Comparison of ENCODE assay signal across 8 mouse cellular contexts in the genomic region with DNA sequence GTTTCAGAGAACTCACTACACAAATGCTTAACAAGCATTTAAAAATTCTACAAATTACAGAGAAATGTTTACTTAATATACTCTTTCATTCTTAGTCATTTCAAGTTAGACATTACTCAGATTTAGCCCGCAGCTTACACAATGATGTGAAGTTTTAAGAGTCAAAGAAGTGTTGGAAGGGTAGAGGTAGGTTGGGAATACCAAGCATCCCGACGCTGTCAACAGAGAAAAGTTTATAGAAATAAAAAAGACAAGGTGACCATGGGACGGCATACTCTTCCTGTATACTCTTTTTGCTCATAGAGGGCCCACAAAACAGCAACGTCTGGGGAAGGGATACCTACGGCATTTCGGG. TPM values are rescaled to one million over a fixed set of nuclear protein-coding genes. Genes with fewer than 3 reads are reported as not detected.
DNase-seq lines count a peak whose midpoint lies in the region; ATAC-seq and TF ChIP-seq lines count a peak whose summit lies in the region.

No protein-coding gene starts in this region.

- TF ChIP-seq EP300 in liver, embryonic 14.5 days (IDR thresholded peaks at IDR 0.05; ENCODE audit: low read depth): no peak

- intact Hi-C loops in gastrocnemius, adult 2 months (cut with DNase I): no loop called here

- no peaks in the 10 kb centered on the region for H3K9me3 ChIP-seq in liver, embryonic 14.5 days (ENCODE audit: control insufficient read depth, low read length)

- DNase-seq in gastrocnemius, adult 2 months: no peak
- DNase-seq in gastrocnemius, adult 8-10 months (ENCODE audit: low spot score in 2 of 2): no peak
- no peak for DNase-seq in thymus, adult 2 months
- DNase-seq in thymus, postnatal 14 days: no peak
- DNase-seq in liver, embryonic 14.5 days (ENCODE audit: low read depth in 3 of 3, low spot score in 3 of 3): no peak
- no peak for DNase-seq in cerebellum, adult 11 months
- no peak for DNase-seq in adrenal gland, adult 18-20 months (ENCODE audit: low spot score in 2 of 2)
- no peak for DNase-seq in spleen, postnatal 4 days (ENCODE audit: low spot score in 2 of 2)

- TF ChIP-seq POLR2A in thymus, adult 2 months (IDR thresholded peaks at IDR 0.05; ENCODE audit: control insufficient read depth, extremely low read depth, insufficient read depth, low read length, poor library complexity): no peak

- H3K4me2 ChIP-seq in liver, embryonic 14.5 days (ENCODE audit: low read depth): peak overlapping the region; percentile 87

- TF ChIP-seq CTCF in gastrocnemius, adult 2 months (IDR thresholded peaks at IDR 0.05): no peak
- TF ChIP-seq CTCF in thymus, adult 2 months (IDR thresholded peaks at IDR 0.05; ENCODE audit: borderline replicate concordance, control insufficient read depth, extremely low read depth, insufficient read depth, low read length, poor library complexity): no peak
- no peak for TF ChIP-seq CTCF in liver, embryonic 14.5 days (IDR thresholded peaks at IDR 0.05; ENCODE audit: low read depth)

- no peaks in the 10 kb centered on the region for H3K4me1 ChIP-seq in thymus, adult 2 months (replicated peaks; ENCODE audit: control insufficient read depth, insufficient read depth, low read length)
- 0 out of 4 replicates have a peak, but pooled peaks cover 0 to 4% of the 10 kb centered on the region in 2 experiments for H3K4me1 ChIP-seq in liver, embryonic 14.5 days (replicated peaks; ENCODE audit: control insufficient read depth in 2 of 2, insufficient read depth in 2 of 2, low read length in 1 of 2)

- ATAC-seq in liver, embryonic 14.5 days (ENCODE audit: insufficient read depth): no peak; the same call in 1 of the 2 replicates

- H3K9ac ChIP-seq in liver, embryonic 14.5 days (replicated peaks): peak overlapping the region; percentile 71

- WGBS in thymus, adult 2 months: under 1% methylated on average over 7 of the region's 7 CpGs
- 1% methylated on average over 7 of the region's 7 CpGs for WGBS in liver, embryonic 14.5 days (ENCODE audit: insufficient replicate concordance)

- H3K36me3 ChIP-seq in thymus, adult 2 months (ENCODE audit: control insufficient read depth, insufficient read depth, low read length): no peaks in the 10 kb centered on the region
- no peaks in the 10 kb centered on the region for H3K36me3 ChIP-seq in liver, embryonic 14.5 days (replicated peaks; ENCODE audit: control insufficient read depth, insufficient read depth, low read depth)

- no peaks in the 10 kb centered on the region for H3K27me3 ChIP-seq in thymus, adult 2 months (ENCODE audit: control insufficient read depth, insufficient read depth, low read length)
- no peaks in the 10 kb centered on the region for H3K27me3 ChIP-seq in liver, embryonic 14.5 days (ENCODE audit: control insufficient read depth, insufficient read depth, low read length)

- peak overlapping the region; percentile 89 for H3K27ac ChIP-seq in gastrocnemius, adult 2 months
- no peak overlapping the region for H3K27ac ChIP-seq in thymus, adult 2 months (ENCODE audit: control insufficient read depth, insufficient read depth, low read length)
- no peak overlapping the region for H3K27ac ChIP-seq in liver, embryonic 14.5 days

- H3K4me3 ChIP-seq in gastrocnemius, adult 2 months: peak overlapping the region; percentile 91
- H3K4me3 ChIP-seq in thymus, adult 2 months (ENCODE audit: control insufficient read depth, insufficient read depth, low read length): peak overlapping the region; percentile 74
- peak overlapping the region; percentile 68 to 100 for H3K4me3 ChIP-seq in liver, embryonic 14.5 days (ENCODE audit: insufficient read depth in 1 of 2, low read depth in 2 of 2, low read length in 2 of 2)

RNA-seq across cellular contexts. Expression of gene Efcab7, which starts 0.3 kb away (rescaled TPM):
- 1 to 10 TPM; 1.1 to 1.6 TPM for total RNA-seq in gastrocnemius, adult 2 months (2021)
- total RNA-seq in gastrocnemius, adult 8-10 months (2022): 1 to 10 TPM in 3 of 4 experiments, under 1 TPM in 1; 0.34 to 2.0 (median 1.5) TPM
- 4.3 and 4.8 TPM in 2 replicates for polyA plus RNA-seq in thymus, adult 2 months (2012; rRNA removed)
- 1.9 and 4.0 TPM in 2 replicates for polyA plus RNA-seq in liver, embryonic 14.5 days (2012; rRNA removed)
- 5.0 and 6.1 TPM in 2 replicates for polyA plus RNA-seq in liver, embryonic 14.5 days (2014; fragmentation: Nextera tagmentation; extraction: Ambion mirVana)
- total RNA-seq in adrenal gland, adult 18-20 months (2021): 1 to 10 TPM; 2.5 to 4.9 TPM
